Mouse (Mus musculus) neural tube, embryonic 14.5 days (tissue): ENCODE data around the gene Limch1. TPM values are rescaled to one million over a fixed set of nuclear protein-coding genes. Genes with fewer than 3 reads are reported as not detected.

ENCODE experiments used
- ATAC-seq: fragments of 200-750 bp; cut with Nextera tagmentation; 2 replicates; pipeline ENCODE4 v1.8.0; 2017; ENCODE audit warnings: low read depth, mild to moderate bottlenecking, moderate TSS enrichment, moderate library complexity
- H3K27ac ChIP-seq: fragments of 300-500 bp; sonication (generic); 2 replicates; pipeline ENCODE4 v1.5.1; 2014; ENCODE audit warnings: low read depth, mild to moderate bottlenecking, control low read depth, low read length, moderate library complexity, mixed read lengths
- H3K27me3 ChIP-seq: fragments of 300-500 bp; sonication (generic); 2 replicates; pipeline ENCODE4 v1.6.1; 2014; ENCODE audit warnings: low read length; ENCODE audit not compliant: control insufficient read depth, insufficient read depth
- H3K36me3 ChIP-seq: fragments of 300-500 bp; sonication (generic); 2 replicates; pipeline ENCODE4 v1.6.1; 2014; ENCODE audit warnings: low read length, mixed read lengths; ENCODE audit not compliant: control insufficient read depth, insufficient read depth
- H3K4me1 ChIP-seq: fragments of 300-500 bp; sonication (generic); 2 replicates; pipeline ENCODE4 v1.6.1; 2014; ENCODE audit warnings: low read length; ENCODE audit not compliant: control insufficient read depth, insufficient read depth
- H3K4me2 ChIP-seq: fragments of 300-500 bp; sonication (generic); 2 replicates; pipeline ENCODE4 v1.6.1; 2014; ENCODE audit warnings: mild to moderate bottlenecking, low read depth, low read length, control low read depth
- H3K4me3 ChIP-seq: fragments of 300-500 bp; sonication (generic); 2 replicates; pipeline ENCODE4 v1.5.1; 2014; ENCODE audit warnings: low read depth, low read length, control low read depth, mixed read lengths
- H3K9ac ChIP-seq: fragments of 300-500 bp; sonication (generic); replicated peaks from 2 replicates; pipeline ENCODE4 v1.6.1; 2014; ENCODE audit warnings: low read depth, mild to moderate bottlenecking, control low read depth, low read length, mixed read lengths
- H3K9me3 ChIP-seq: fragments of 300-500 bp; sonication (generic); 2 replicates; pipeline ENCODE4 v1.6.1; 2016; ENCODE audit warnings: low read length; ENCODE audit not compliant: control insufficient read depth
- WGBS: fragments of 180-500 bp; shearing (Covaris S2); extraction: QIAGEN DNeasy Blood & Tissue Kit; methylation state at CpG from one replicate; pipeline ENCODE4 v1.1.7; 2014; 5-methylcytosine and 5-hydroxymethylcytosine counted together
- polyA plus RNA-seq: library from polyadenylated mRNA; unstranded; fragments of >200 nt; fragmentation: Nextera tagmentation; extraction: Ambion mirVana; gene quantifications from 2 replicates; pipeline ENCODE4 v1.2.1, GENCODE M21; 2014

Gene Limch1
- polyA plus RNA-seq, 1 experiment from 2014 or later: 81.8 TPM

DNA sequence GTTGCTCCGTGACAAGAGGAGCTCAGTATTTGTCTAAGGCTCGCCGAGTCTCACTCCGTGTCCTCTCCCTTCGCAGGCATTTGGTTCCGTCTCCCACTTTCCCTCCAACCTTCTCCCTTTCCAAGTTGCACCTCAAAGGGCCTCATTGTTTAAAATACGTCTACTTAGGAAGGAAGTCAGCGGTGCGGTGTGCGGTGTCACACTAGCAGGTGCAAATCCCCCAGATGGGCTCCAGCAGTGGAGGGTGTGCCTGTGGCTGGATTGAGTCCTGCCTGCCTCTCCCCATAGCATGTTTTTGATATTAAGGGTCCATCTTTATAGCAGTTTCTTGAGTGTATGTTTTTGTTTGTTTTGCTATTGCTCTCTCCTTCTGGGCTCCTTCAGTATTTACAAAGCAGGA lies 56.6 kb downstream of the Limch1 start:
- Histone ChIP-seq H3K4me2 (no peak overlapping the region), H3K27ac (no peak overlapping the region), H3K27me3 (no peaks in the 10 kb centered on the region), H3K9me3 (no peaks in the 10 kb centered on the region), H3K4me1 (peaks cover 21% of the 10 kb centered on the region), H3K9ac (no peak overlapping the region), H3K36me3 (no peaks in the 10 kb centered on the region), H3K4me3 (no peak overlapping the region)
- ATAC-seq: no peak
- WGBS: 76% methylated on average over 10 of the region's 10 CpGs

DNA sequence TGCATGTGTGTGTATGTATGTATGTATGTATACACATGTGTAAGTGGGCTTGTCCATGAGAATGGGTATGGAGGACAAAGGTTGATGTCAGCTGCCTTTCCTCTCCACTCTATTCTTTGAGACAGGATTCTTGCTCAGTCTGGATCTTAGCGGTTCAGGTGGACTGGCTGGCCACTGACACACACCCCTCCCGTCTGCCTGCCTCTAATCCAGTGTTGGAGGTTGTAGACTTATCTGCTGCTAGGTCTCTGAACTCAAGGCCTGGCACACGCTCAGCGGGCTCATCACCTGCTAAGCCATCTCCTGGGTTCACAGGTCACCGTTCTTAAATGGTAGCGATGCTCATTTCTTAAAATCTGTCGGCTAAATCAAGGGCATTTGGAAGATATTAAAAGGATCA lies 60.7 kb downstream of the Limch1 start:
- H3K9me3 ChIP-seq: no peaks in the 10 kb centered on the region
- no peaks in the 10 kb centered on the region for H3K27me3 ChIP-seq
- H3K27ac ChIP-seq: no peak overlapping the region
- 83% methylated on average over 7 of the region's 7 CpGs for WGBS
- peaks cover 3% of the 10 kb centered on the region; the same call in 1 of the 2 replicates for H3K4me1 ChIP-seq
- no peak overlapping the region for H3K4me3 ChIP-seq
- H3K36me3 ChIP-seq: no peaks in the 10 kb centered on the region
- H3K4me2 ChIP-seq: no peak overlapping the region
- ATAC-seq: peak; percentile 25; the same call in 1 of the 2 replicates
- H3K9ac ChIP-seq: no peak overlapping the region

DNA sequence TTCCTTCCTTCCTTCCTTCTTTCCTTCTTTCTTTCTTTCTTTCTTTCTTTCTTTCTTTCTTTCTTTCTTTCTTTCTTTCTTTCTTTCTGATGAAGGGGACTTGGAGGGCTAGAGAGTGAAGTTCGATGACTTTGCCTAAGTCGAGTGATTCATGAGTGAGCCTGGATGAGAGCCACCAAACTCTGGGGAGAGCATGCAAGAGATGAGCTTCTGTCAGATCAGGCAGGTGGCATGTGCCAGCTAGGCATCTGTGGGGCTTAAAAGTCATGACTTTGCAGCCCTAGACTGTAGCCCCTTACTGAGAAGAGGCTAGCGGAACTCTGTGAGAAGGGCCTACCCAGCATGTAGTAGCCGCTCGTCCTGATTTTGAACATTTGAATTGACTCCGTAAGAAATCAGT lies 62.1 kb downstream of the Limch1 start:
- no peak for ATAC-seq
- no peak overlapping the region for H3K9ac ChIP-seq
- H3K4me2 ChIP-seq: no peak overlapping the region
- H3K9me3 ChIP-seq: no peaks in the 10 kb centered on the region
- H3K36me3 ChIP-seq: no peaks in the 10 kb centered on the region
- no peaks in the 10 kb centered on the region for H3K27me3 ChIP-seq
- H3K4me3 ChIP-seq: no peak overlapping the region
- WGBS: 94% methylated on average over 6 of the region's 6 CpGs
- H3K27ac ChIP-seq: no peak overlapping the region
- peaks cover 3% of the 10 kb centered on the region; the same call in 1 of the 2 replicates for H3K4me1 ChIP-seq

DNA sequence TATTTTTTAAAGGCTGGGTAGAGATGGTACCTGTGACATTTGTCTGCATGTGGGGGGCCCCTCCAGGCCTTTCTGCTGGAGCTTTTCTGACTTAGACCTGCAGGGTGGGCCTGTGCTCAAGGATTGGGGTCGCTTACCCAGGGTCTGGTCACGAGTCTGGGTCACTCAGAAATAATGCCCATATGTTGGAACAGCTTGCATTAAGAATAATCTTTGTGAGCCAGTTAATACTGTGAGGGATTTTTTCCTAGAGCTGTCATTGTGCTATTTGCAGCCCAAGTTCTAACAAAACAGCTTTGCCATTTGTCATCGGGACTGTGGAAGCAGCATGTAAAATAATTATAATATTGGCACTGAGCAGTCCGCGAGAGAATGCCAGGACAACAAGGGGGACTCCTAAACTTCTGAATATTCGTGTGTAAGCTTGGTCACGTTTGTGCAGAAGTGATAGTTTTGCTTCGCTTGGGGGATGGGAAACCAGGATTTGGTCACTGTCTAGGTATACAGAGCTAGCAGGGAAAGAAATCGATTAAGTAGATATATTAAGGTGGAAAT lies 63.5 kb downstream of the Limch1 start:
- ATAC-seq: no peak
- peaks cover 3% of the 10 kb centered on the region; the same call in 1 of the 2 replicates for H3K4me1 ChIP-seq
- no peak overlapping the region for H3K4me2 ChIP-seq
- no peaks in the 10 kb centered on the region for H3K27me3 ChIP-seq
- H3K36me3 ChIP-seq: no peaks in the 10 kb centered on the region
- no peak overlapping the region for H3K27ac ChIP-seq
- no peaks in the 10 kb centered on the region for H3K9me3 ChIP-seq
- 83% methylated on average over 9 of the region's 9 CpGs for WGBS
- no peak overlapping the region for H3K9ac ChIP-seq
- H3K4me3 ChIP-seq: no peak overlapping the region

DNA sequence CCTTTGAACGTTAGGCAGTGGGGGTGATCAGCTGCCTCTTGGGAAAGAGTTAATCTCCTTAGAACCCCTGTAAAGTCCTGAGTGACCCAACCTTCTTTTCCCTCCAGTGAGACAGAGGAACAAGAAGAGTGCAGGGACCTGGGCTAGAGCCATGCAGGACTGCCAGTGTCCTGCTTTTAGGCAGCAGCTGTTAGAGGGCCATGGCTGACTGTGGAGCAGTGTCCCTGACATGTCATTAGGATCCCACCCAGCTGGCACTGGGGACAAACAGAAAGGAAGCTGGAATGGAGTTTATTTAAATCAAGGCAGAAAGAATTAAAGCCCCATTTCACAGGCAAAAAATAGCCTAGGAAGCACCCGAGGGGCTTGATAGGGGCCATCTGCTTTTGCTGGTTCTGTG lies 64.8 kb downstream of the Limch1 start:
- peaks cover 3% of the 10 kb centered on the region; the same call in 1 of the 2 replicates for H3K4me1 ChIP-seq
- H3K27ac ChIP-seq: no peak overlapping the region
- no peak overlapping the region for H3K4me2 ChIP-seq
- H3K9me3 ChIP-seq: no peaks in the 10 kb centered on the region
- ATAC-seq: no peak
- 45% methylated on average over 2 of the region's 2 CpGs for WGBS
- no peaks in the 10 kb centered on the region for H3K36me3 ChIP-seq
- H3K4me3 ChIP-seq: no peak overlapping the region
- no peak overlapping the region for H3K9ac ChIP-seq
- no peaks in the 10 kb centered on the region for H3K27me3 ChIP-seq

DNA sequence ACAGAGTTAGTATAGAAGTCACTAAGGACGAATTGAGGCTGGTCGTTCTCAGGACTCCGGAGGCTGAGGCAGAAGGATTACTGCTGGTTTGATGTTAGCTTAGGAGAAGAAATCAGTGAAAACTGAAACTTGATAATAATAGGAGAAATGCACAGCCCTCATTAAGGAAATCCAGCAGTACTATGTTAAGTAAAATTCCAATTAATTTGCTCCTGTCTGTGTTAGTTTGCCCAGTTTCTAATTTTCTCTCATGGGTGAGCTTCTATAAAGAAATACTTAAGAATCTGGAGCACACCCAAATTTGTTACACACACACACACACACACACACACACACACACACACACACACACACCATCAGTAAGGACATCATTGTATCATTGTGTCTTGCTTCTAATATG lies 69.0 kb downstream of the Limch1 start:
- no peak overlapping the region for H3K27ac ChIP-seq
- 89% methylated on average over 3 of the region's 3 CpGs for WGBS
- H3K36me3 ChIP-seq: no peaks in the 10 kb centered on the region
- no peaks in the 10 kb centered on the region for H3K27me3 ChIP-seq
- no peaks in the 10 kb centered on the region; the same call in none of the 2 replicates for H3K4me1 ChIP-seq
- H3K4me2 ChIP-seq: no peak overlapping the region
- no peak for ATAC-seq
- H3K9me3 ChIP-seq: no peaks in the 10 kb centered on the region
- no peak overlapping the region for H3K9ac ChIP-seq
- no peak overlapping the region for H3K4me3 ChIP-seq

DNA sequence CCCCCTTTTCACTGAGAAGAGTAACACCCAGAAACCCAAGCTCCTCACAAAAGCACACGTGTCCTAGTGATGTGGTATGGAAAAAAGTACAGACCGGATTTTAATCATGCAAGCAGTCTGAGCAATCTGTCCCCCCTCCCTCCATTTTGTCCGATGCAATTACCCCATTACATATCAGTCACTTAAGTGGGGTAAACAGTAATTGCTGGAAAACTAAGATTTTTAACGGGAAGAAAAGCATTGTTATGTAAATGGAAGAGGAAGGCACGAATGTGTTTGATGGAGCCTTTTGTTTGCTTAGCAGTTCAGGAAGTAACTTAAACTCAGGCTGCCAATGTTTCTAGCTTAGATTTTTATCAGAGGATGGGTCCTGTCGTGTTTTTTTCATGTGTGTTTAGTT lies 70.2 kb downstream of the Limch1 start:
- no peak overlapping the region for H3K9ac ChIP-seq
- H3K4me3 ChIP-seq: no peak overlapping the region
- H3K27ac ChIP-seq: peak overlapping the region; percentile 22; the same call in 1 of the 2 replicates
- WGBS: 20% methylated on average over 6 of the region's 6 CpGs
- no peaks in the 10 kb centered on the region; the same call in none of the 2 replicates for H3K4me1 ChIP-seq
- no peaks in the 10 kb centered on the region for H3K9me3 ChIP-seq
- ATAC-seq: no peak
- no peaks in the 10 kb centered on the region for H3K36me3 ChIP-seq
- no peak overlapping the region for H3K4me2 ChIP-seq
- no peaks in the 10 kb centered on the region for H3K27me3 ChIP-seq

DNA sequence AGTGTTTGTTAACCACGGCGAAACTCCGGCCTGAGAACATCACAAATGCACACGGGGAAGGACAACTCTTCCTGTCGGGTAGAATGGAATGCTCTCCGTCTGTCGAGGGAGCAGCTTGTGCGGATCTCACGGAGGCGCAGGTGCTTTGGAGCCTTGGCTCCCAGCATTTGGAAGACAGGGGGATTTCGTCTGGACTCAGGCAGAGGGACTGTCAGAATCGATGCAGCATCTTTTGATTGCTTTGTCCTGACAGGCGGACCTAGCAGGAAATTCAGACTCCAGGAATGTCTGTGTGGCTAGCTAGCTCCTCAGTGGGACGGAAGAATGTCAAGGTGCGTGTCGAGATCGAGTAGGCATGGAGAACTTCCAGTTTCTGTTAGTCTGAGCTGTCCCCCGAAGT lies 71.1 kb downstream of the Limch1 start:
- Histone ChIP-seq H3K4me2 (no peak overlapping the region), H3K36me3 (no peaks in the 10 kb centered on the region), H3K4me1 (no peaks in the 10 kb centered on the region; the same call in none of the 2 replicates), H3K9me3 (no peaks in the 10 kb centered on the region), H3K27me3 (no peaks in the 10 kb centered on the region), H3K4me3 (no peak overlapping the region), H3K9ac (no peak overlapping the region), H3K27ac (no peak overlapping the region)
- no peak for ATAC-seq
- WGBS: 77% methylated on average over 18 of the region's 18 CpGs

DNA sequence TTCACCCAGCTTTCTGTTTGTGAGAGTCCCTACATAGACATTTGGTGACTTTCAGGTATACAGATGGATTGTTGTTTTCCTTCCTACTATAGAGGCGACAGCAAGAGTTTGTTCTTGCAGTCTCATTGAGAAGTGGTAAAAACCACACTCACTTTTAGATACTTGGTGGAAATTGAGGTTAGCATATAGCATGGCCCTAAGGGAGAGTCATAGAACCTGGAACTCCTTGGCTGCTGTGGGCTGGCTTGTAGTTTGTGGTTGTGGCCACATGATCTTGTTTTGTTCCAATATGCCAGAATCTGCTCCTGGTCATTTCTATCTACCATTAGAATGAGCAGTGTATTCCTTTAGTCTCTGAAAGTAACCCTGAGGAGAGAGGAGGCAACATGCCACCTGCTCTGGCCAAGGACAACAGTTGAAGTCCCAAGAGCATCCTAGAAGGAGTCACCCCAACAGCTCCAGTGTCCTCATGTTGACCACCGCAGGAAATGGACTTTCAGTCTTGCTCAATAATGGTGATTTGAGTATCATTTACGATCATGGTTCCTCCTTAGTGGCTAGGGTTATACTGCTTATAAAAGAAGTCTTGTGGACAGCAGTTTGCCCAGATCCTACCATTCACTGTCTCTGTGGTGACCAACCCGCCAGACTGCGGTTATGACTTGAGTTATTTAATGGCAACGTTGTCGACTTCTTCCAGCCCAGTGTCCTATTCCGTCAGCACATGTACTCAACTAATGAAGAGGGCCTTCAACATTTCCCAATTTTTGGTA lies 71.7 kb downstream of the Limch1 start:
- Histone ChIP-seq H3K4me2 (no peak overlapping the region), H3K27me3 (no peaks in the 10 kb centered on the region), H3K36me3 (no peaks in the 10 kb centered on the region), H3K9ac (no peak overlapping the region), H3K27ac (no peak overlapping the region), H3K9me3 (no peaks in the 10 kb centered on the region), H3K4me3 (no peak overlapping the region), H3K4me1 (no peaks in the 10 kb centered on the region; the same call in none of the 2 replicates)
- 94% methylated on average over 8 of the region's 8 CpGs for whole genome bisulfite sequencing
- ATAC-seq: no peak
